Mouse (Mus musculus) left cerebral cortex, postnatal 4 days (tissue): ENCODE data around the gene Eef1b2. TPM values are rescaled to one million over a fixed set of nuclear protein-coding genes. Genes with fewer than 3 reads are reported as not detected.
"Not testable (repeated sequence)": the region's sequence is repeated elsewhere in the genome, so short reads cannot be mapped to it uniquely, and the experiment has no call there.

Experiments
- DNase-seq: peaks from one replicate; pipeline ENCODE4 v3.0.0-alpha.2; 2022
- intact Hi-C: fragments of 180-260 bp; cut with DNase I; formaldehyde crosslinking; loops from one replicate; pipeline ENCODE4 v1.15.1; 2025
- total RNA-seq, 2 experiments: library from RNA; stranded (reverse); gene quantifications; 2 replicates each; pipeline ENCODE4 v1.2.3; 2021

Gene Eef1b2
- 100 to 1,000 TPM; 705 to 714 TPM for total RNA-seq

DNA sequence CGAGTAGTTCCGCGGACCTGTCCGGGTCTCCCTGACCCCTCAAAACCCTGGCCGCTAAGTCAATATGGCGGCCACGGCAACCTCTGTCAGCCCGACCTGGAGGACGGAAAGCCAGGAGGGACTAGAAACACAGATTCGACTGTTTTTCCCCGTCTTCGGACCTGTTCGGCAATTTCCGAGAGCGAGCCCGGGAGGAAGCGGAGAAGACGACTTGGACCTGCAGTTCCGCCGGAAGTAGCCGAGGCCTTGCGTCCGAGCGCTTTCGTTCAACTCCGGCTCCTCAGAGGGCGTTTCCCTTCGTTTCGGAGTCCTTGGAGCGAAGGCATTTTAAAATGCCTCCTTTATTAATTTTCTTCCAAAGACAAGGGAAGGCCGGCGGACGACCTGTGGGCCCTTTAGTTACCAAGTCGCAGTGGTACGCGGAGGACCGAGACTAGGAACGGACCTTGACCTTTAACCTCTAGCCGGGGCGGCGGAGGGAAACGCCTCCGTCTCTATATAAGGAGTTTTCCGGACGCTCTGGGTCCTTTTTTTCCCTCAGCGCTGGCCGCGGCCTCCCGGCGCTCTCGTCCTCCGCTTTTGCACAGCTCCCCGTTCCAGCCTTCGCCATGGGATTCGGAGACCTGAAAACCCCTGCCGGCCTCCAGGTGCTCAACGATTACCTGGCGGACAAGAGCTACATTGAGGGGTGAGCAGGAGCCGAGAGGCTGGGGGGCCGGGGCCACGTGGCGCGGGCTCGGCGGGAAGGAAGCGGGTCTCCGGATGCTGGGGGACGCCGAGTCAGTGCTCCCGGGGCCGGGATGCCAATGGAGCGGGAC, at the start of gene Eef1b2, which contains the start of gene Ndufs1:
Eef1b2 (plus strand) TSS at position 222 of the 818 bp plus-strand sequence.
Ndufs1 (minus strand) TSS at position 230 of the 818 bp plus-strand sequence.
- DNase-seq: peak; percentile 98
- intact Hi-C loops: no loop called here

DNA sequence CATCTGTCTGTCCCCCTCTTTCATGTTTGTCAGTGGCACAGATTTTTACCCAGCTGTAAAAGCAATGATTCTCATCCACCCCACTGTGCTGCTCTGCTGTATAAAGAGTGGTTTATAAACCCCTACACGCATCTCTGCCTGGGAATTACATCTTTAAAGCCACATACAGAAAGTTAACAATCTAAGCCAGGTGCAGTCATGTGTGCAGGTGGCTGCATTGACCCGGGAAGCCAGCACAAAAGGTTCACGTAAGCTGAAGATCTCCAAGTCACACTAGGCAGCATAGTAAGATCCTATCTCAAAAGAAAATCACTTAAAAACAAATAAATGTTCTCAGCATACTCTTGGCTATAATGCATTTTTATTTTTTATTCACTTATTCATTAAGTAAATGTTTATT, 47.4 kb upstream of the Eef1b2 start:
- intact Hi-C loops: no loop called here
- DNase-seq: no peak

DNA sequence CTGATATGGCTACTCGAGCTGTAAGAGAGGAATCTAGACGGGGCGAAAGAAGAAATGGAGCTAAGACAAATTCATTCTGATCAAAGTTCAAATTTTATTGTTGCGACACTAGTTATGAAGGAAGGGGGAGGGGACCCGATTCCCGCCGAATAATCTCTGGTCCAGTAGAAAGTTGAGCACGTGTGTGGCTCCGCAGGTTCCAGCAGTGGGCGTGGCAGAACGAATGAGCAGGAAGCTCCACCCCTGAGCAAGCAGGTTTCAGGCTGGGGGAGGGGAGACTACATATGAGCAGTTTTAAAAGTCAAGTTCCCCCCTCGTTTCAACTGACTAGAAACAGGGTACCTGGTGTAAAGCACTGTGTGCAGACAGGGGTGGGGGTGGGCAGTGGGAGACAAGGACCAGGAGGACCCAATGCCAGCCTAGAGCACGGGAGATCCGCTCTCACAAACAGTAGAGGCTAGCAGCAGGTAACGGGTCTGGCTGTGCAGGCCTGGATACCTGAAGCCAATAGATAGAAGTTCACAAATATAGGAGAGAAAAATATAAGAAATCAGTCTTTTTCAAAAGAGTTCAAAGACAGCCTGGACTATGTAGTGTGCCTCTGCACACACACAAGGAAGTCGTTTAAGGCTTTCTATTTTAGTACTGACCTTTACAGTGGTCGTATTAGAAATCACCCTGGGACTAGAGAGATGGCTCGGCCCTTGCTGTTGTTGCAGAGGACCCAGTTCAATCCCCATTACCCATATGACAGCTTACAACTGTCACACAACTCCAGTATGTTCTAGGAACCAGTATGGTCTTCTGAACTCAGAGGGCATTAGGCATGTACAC, 46.6 kb upstream of the Eef1b2 start:
- DNase-seq: no peak

DNA sequence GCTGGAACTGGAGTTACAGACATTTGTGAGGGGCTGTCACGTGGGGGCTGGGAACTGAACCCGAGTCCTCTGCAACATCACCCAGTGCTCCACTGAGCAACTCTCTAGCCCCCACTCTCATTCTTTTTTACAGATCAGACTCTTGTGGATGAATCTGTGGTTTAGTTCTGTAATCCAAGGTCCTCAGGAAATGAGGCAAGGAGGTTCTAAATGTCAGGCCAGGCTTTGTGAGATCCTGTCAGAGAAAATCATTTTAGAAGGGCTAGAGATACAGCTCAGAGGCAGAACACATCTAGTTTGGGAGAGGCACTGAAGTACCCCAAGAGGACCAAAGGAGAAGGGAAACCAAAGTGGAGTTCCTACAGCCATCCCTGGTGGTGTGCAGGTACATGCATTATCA, 45.7 kb upstream of the Eef1b2 start:
- no peak for DNase-seq
- intact Hi-C loops: no loop called here

More for the DNA sequence above, 46.6 kb upstream of the Eef1b2 start:
- intact Hi-C loops: no loop called here

- no peak for DNase-seq
- intact Hi-C loops: no loop called here
Measured at GRCm38 (mm10) chr1:63131766-63132165, 44.9 kb upstream of the Eef1b2 start.

DNA sequence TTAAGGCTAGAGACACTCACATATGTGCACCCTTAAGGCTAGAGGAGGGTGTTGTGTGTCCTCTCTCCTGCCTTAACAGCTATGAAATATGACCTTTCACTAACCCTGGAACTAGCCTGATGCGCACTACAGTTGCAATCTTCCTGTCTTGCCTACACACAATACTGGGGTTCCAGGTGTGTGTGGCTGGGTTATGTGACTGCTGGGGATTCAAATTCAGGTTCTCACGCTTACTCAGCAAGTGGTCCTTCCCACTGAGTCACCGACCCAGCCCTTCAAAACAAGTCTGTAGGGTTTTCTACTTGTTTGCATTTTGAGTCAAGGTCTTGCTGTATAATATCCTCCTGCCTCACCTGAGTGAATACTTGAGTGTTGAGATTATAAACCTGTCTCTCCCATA, 42.1 kb upstream of the Eef1b2 start:
- intact Hi-C loops: no loop called here
- no peak for DNase-seq

DNA sequence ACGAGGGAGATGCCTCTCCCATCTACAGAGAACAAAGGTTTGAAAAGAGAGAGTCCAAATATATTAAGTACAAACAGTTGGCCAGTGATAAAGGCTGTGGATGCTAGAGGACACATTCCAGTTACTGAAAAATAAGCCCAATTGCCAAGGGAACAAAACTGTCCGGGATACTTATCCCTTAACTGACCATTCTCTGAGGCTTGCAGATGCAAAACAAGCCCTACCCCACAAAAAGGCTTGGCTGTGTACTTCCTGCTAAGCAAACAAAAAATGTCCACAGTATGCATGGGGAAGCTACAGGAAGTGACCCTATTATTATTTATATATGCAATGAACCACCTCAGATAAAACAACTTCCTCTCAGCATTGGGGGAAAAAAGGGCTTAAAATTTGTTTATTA, 38.7 kb upstream of the Eef1b2 start:
- DNase-seq: no peak
- intact Hi-C loops: no loop called here

DNA sequence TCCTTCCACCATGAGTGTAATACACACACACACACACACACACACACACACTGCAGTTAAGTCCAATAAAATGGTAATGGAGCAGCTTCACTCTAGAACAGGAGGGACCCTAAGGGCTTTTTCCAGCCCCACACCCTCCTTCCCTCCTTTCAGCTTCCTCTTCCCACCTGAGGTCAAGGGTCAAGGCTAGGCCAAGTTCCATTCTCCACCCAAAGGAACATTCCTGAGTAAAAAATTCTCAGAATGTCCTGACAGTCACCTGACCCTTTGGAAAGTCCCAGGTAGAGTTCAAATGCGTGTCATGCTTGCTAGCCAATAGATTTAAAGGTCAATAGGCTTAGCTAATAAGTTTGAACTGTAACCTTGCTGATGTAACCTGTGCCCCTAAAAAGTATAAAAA, 38.0 kb upstream of the Eef1b2 start:
- intact Hi-C loops, DNase-seq: not testable (repeated sequence)

DNA sequence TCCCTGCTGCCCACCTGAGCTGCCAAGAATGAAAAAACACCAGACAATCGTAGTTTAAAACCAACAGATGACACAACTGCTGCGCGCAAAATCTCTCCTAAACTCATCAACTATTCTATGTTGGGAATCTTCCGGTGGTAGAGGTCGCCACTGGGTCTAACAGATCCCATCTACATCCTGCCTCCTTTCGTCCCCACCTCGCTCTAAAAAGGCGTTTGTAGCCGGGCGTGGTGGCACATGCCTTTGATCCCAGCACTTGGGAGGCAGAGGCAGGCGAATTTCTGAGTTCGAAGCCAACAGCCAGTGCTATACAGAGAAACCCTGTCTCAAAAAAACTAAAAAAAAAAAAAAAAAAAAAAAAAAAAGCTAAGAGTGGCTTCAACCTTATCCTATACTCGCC, 36.4 kb upstream of the Eef1b2 start:
- intact Hi-C loops: no loop called here
- no peak for DNase-seq

- no peak for DNase-seq
Measured at GRCm38 (mm10) chr1:63168638-63169037, 8.0 kb upstream of the Eef1b2 start.

GRCm38 (mm10) chr1:63175853-63176252, 772 bp upstream of the Eef1b2 start:
- intact Hi-C loops: no loop called here
- DNase-seq: no peak

More at GRCm38 (mm10) chr1:63168638-63169037, 8.0 kb upstream of the Eef1b2 start:
- intact Hi-C loops: no loop called here

DNA sequence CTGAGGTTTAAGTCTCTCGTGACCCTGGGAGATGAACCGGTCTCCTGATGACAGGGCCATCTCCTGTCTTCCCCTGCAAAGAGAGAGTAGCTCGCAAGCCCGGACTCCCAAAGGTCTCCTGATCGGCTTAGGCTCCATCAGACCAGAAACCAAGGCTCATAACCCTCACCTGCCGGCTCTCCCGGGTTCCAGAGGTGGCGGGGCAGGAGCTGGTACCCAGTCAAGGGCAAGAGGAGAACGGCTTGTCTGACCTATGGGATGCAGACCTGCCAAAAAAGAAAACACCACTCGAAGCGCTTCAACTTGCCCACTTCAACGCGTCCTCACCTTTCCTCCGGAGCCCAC, 394 bp upstream of the Eef1b2 start:
- DNase-seq: no peak
- intact Hi-C loops: no loop called here

- DNase-seq: no peak
- intact Hi-C loops: no loop called here
Measured at GRCm38 (mm10) chr1:63178308-63178707, 1.7 kb downstream of the Eef1b2 start.

- DNase-seq: no peak
- intact Hi-C loops: loop anchor here (5.0 kb wide), 1 partner anchor 72 kb away; no protein-coding TSS in a partner anchor
Measured at GRCm38 (mm10) chr1:63180122-63180521, 3.5 kb downstream of the Eef1b2 start.

DNA sequence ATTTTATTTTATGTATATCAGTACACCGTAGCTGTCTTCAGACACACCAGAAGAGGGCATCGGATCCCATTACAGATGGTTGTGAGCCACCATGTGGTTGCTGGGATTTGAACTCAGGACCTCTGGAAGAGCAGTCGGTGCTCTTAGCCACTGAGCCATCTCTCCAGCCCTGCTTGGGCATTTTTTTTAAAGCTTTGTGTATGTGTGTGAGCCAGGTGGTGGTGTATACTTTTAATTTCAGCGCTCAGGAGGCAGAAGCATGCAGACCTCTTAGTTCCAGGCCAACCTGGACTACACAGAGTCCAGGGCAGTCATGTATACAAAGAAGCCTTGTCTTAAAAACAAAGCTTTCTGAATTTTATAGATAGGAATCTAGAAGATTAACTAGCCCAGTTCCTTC, 4.0 kb downstream of the Eef1b2 start:
- not testable (repeated sequence) for DNase-seq
- intact Hi-C loops: loop anchor here (5.0 kb wide), 1 partner anchor 72 kb away; no protein-coding TSS in a partner anchor

GRCm38 (mm10) chr1:63181019-63181418, 4.4 kb downstream of the Eef1b2 start:
- intact Hi-C loops: loop anchor here (5.0 kb wide), 1 partner anchor 71 kb away; no protein-coding TSS in a partner anchor
- peak; percentile 94 for DNase-seq

- intact Hi-C loops: loop anchor here (5.0 kb wide), 1 partner anchor 71 kb away; no protein-coding TSS in a partner anchor
- no peak for DNase-seq
Measured at GRCm38 (mm10) chr1:63181480-63181879, 4.9 kb downstream of the Eef1b2 start.

- intact Hi-C loops: loop anchor here (5.0 kb wide), 1 partner anchor 70 kb away; no protein-coding TSS in a partner anchor
- DNase-seq: peak; percentile 73
Measured at GRCm38 (mm10) chr1:63182212-63182611, 5.6 kb downstream of the Eef1b2 start.

DNA sequence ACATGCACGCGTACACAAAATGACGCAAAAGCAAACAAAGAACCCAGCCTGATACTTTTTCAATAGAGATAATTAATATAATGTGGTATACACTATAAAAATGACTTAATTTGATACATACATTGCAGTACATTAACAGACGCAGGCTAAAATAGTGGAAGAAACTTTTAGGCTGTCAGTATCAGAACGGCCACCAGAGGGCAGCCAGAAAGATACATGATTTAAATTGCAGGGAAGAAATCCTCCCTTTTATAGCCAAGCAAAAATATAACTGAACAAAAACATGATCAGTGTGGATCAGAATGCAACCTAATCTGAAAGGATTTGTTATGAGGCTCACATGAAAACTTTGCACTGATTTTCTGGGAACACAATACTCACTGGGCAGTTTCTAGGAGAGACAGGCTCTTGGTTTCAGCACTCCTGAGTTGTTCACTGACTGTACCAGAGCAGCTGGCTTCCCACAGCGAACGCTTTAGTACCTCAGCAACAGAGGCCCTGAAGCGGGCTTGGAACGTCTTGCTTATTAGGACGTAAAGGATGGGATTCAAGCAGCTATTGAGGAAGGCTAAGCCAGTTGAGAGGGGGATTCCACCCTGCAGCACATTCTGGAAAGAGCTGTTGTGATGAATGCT, 6.1 kb downstream of the Eef1b2 start:
- DNase-seq: peak; percentile 50
- intact Hi-C loops: loop anchor here (5.0 kb wide), 1 partner anchor 70 kb away; no protein-coding TSS in a partner anchor

DNA sequence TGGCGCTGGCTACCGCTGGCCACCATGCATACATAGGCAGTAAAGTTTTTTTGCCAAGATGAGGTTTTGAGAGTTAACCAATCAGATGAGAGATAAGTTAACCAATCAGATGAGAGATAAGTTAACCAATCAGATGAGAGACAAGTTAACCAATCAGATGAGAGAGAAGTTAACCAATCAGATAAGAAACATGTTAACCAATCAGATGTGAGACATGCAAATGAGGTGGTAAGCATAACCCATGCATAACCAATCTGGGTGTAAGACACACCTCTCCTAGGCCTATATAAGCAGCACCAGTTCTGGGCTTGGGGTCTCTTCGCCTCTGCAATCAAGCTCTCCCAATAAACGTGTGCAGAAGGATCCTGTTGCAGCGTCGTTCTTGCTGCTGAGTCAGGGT, 8.8 kb downstream of the Eef1b2 start:
- intact Hi-C loops, DNase-seq: not testable (repeated sequence)

DNA sequence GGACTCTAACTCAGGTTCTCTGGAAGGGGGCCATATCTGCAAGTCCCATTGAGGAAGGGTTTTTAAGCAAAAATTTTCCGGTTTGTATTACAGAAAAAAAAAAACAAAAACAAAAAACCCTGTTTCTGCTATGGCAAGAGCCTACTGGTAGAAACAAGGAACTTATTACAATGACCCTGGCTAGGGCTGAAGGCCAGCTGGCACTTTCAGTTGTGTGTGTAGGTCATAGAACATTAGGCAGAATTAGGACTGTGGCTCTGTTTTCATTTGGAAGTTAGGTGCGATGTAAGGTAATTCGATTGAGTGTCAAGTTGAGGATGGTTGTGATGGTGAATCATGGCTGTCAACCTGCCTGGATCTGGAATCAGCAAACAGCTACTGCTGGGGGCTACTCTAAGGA, 11.9 kb downstream of the Eef1b2 start:
- DNase-seq: no peak
- intact Hi-C loops: no loop called here
